Mouse (Mus musculus) cortical plate, adult 2 months (tissue): ENCODE measurements around the gene Mfsd2b.

Experiments
- CTCF ChIP-seq: fragments of 200-500 bp; IDR thresholded peaks from 2 replicates; pipeline ENCODE4 v1.5.1; 2011; ENCODE audit warnings: mild to moderate bottlenecking, control low read depth, low read length; ENCODE audit not compliant: insufficient read depth; ENCODE audit errors: extremely low read depth
- POLR2A ChIP-seq: fragments of 200-500 bp; IDR thresholded peaks from 2 replicates; pipeline ENCODE4 v1.6.1; 2011; ENCODE audit warnings: mild to moderate bottlenecking, low read length, control low read depth; ENCODE audit not compliant: insufficient read depth; ENCODE audit errors: extremely low read depth

GRCm38 (mm10) chr12:4874161-4874927, at the start of gene Mfsd2b:
- no peak for TF ChIP-seq POLR2A
- TF ChIP-seq CTCF: no peak
